Mouse (Mus musculus) right cerebral cortex, adult 18-20 months (tissue): ENCODE results near the gene Tbcc.

Experiments used
- DNase-seq: peaks from one replicate; pipeline ENCODE4 v3.0.0; 2022; ENCODE audit warnings: mixed read lengths

The Tbcc gene

GRCm38 (mm10) chr17:46910186-46910585 lies 19.7 kb downstream of the Tbcc start, which contains the start of gene Prph2:
Gene Prph2 (plus strand): TSS chr17:46910459.
- no peak for DNase-seq

GRCm38 (mm10) chr17:46912331-46912730 lies 21.8 kb downstream of the Tbcc start:
- DNase-seq, result no peak

- no peak for DNase-seq
These were observed 24.6 kb downstream of the Tbcc start for GRCm38 (mm10) chr17:46915129-46915528.

GRCm38 (mm10) chr17:46918951-46919350 lies 28.5 kb downstream of the Tbcc start:
- no peak for DNase-seq

- DNase-seq, result no peak
These were observed 30.4 kb downstream of the Tbcc start for GRCm38 (mm10) chr17:46920855-46921254.

- DNase-seq, result no peak
These were observed 35.7 kb downstream of the Tbcc start for GRCm38 (mm10) chr17:46926192-46926591.

- DNase-seq, result no peak
These were observed 36.5 kb downstream of the Tbcc start for GRCm38 (mm10) chr17:46926941-46927340.

- DNase-seq, result peak; percentile 72
These were observed 37.3 kb downstream of the Tbcc start for GRCm38 (mm10) chr17:46927781-46928180.

GRCm38 (mm10) chr17:46929277-46929676 lies 38.8 kb downstream of the Tbcc start:
- DNase-seq, result no peak

GRCm38 (mm10) chr17:46929897-46930296 lies 39.4 kb downstream of the Tbcc start:
- DNase-seq, result no peak

- DNase-seq, result peak; percentile 75
These were observed 42.5 kb downstream of the Tbcc start for GRCm38 (mm10) chr17:46932961-46933360.

GRCm38 (mm10) chr17:46933557-46934348 lies 43.3 kb downstream of the Tbcc start:
- peak; percentile 72 for DNase-seq

GRCm38 (mm10) chr17:46940461-46940860 lies 50.0 kb downstream of the Tbcc start:
- DNase-seq, result no peak
